Mouse (Mus musculus): ENCODE measurements at regions not wholly inside any gene's neighbourhood (a gene's known extent, or its start where the extent isn't known, plus 50 kb on each side); places are given as distances from the start of the nearest gene placed in this dataset.

DNA sequence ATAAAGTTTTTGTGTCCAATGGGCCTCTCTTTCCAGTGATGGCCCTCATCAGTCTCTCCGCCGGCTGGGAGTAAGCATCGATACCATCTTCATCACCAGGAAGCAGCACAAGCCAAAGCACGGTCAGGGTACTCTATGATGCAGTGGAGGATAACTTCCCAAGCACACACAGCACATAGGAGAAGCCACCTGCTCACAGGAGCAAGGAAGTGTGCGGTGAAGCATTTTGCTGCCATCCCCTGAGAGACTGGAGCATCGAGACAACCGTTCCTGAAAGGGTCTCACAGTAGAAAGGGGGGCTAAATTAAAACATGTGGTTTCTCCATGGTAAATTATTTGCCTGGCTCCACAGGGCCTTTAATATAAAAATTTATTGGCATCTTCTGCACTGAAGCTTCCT, 277.1 kb downstream of the Lrig3 start:
- no peak for ATAC-seq (ENCODE audit: insufficient read depth, low FRiP score, low TSS enrichment)
- H3K9me3 ChIP-seq (ENCODE audit: control insufficient read depth, low read length): no peaks in the 10 kb centered on the region

GRCm38 (mm10) chr10:126239536-126239935, 273.6 kb downstream of the Lrig3 start:
- no peaks in the 10 kb centered on the region for H3K36me3 ChIP-seq (ENCODE audit: control insufficient read depth, insufficient read depth, low read length)
- no peak overlapping the region for H3K9ac ChIP-seq (ENCODE audit: low read length)
- ATAC-seq (ENCODE audit: insufficient read depth, low FRiP score, low TSS enrichment) (no peak), DNase-seq (ENCODE audit: low spot score) (no peak)
- WGBS: 36% methylated on average over 4 of the region's 4 CpGs
- H3K9me3 ChIP-seq (ENCODE audit: control insufficient read depth, low read length): no peaks in the 10 kb centered on the region
- no peak overlapping the region for H3K4me3 ChIP-seq (ENCODE audit: low read depth, low read length)
- H3K4me2 ChIP-seq (ENCODE audit: low read depth): no peak overlapping the region
- H3K4me1 ChIP-seq (ENCODE audit: control insufficient read depth, insufficient read depth, low read length): no peaks in the 10 kb centered on the region; the same call in 1 of the 2 replicates
- no peak overlapping the region for H3K27ac ChIP-seq (ENCODE audit: low read depth, low read length)
- no peaks in the 10 kb centered on the region for H3K27me3 ChIP-seq (ENCODE audit: control insufficient read depth, insufficient read depth, low read length)

More for the DNA sequence above, 277.1 kb downstream of the Lrig3 start:
- Histone ChIP-seq H3K36me3 (ENCODE audit: control insufficient read depth, insufficient read depth, low read length) (no peaks in the 10 kb centered on the region), H3K27me3 (ENCODE audit: control insufficient read depth, insufficient read depth, low read length) (no peaks in the 10 kb centered on the region), H3K4me1 (ENCODE audit: control insufficient read depth, insufficient read depth, low read length) (no peaks in the 10 kb centered on the region; the same call in 1 of the 2 replicates), H3K4me3 (ENCODE audit: low read depth, low read length) (no peak overlapping the region), H3K4me2 (ENCODE audit: low read depth) (no peak overlapping the region), H3K9ac (ENCODE audit: low read length) (no peak overlapping the region), H3K27ac (ENCODE audit: low read depth, low read length) (no peak overlapping the region)
- no peak for DNase-seq (ENCODE audit: low spot score)
- WGBS: 90% methylated on average over 7 of the region's 7 CpGs

Small RNA genes in the stretch of these regions (microRNA-seq; reads per million reads assigned to microRNA genes)
- gene Mir378d: 5.2 reads per million, percentile 13 among the genes with 10 or more reads in this experiment
